Mouse (Mus musculus): Measurements from ENCODE around the gene Osm. TPM values are rescaled to one million over a fixed set of nuclear protein-coding genes. Genes with fewer than 3 reads are reported as not detected.

The Osm gene
- polyA plus RNA-seq, 1 experiment, result not detected

DNA sequence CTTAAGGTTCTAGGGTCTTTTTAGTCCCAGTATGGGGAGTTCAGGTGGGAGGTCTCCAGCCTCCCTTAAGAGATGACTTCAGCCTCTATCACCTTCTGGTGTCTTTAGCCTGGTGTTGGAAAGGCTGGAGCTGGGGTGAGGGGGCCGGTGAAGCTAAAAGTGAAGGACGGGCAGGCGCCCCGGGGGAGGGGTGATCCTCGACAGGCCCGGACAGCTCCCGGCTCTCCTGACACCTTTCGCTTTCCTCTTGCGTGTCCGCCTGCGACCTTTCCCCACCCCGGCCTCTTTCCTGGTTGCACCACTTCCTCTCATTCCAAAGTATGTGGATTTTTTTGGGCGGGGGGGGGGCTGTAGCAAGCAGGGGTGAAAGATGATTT, 31.0 kb downstream of the Osm start:
- no peak for TF ChIP-seq CTCF (IDR thresholded peaks at IDR 0.05; ENCODE audit: insufficient read depth, low read depth, low read length)
- TF ChIP-seq POLR2A (IDR thresholded peaks at IDR 0.05; ENCODE audit: insufficient read depth, low read depth, low read length), result no peak
- 35% methylated on average over 13 of the region's 13 CpGs for WGBS
- no peak overlapping the region for H3K27ac ChIP-seq (ENCODE audit: insufficient read depth, low read depth, low read length)
- H3K4me1 ChIP-seq (ENCODE audit: control insufficient read depth, insufficient read depth, low read length), result peaks cover 21% of the 10 kb centered on the region
- H3K4me3 ChIP-seq (ENCODE audit: insufficient read depth, low read depth, low read length), result no peak overlapping the region

DNA sequence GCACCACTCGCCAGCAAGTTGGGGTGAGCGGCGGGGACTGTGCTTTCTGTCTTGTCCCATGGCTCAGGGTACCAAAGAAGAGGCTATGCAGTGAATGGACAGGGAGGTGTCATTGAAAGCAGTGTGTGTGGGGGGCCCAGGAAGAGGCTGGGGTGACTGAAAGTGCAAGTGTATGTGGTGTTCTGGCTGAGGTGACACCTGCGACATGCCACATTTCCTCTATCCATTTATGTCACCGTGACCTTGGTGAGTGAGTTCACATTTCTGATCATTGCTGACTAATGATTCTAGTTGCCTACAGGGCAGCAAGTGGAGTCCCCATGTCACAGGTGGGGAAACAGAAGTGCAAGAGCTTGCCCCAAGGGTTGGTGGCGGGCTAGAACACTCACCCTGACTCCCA, 32.3 kb downstream of the Osm start:
- no peak for TF ChIP-seq POLR2A (IDR thresholded peaks at IDR 0.05; ENCODE audit: insufficient read depth, low read depth, low read length)
- 92% methylated on average over 6 of the region's 6 CpGs for WGBS
- peaks cover 17% of the 10 kb centered on the region for H3K4me1 ChIP-seq (ENCODE audit: control insufficient read depth, insufficient read depth, low read length)
- no peak overlapping the region for H3K4me3 ChIP-seq (ENCODE audit: insufficient read depth, low read depth, low read length)
- H3K27ac ChIP-seq (ENCODE audit: insufficient read depth, low read depth, low read length), result no peak overlapping the region

DNA sequence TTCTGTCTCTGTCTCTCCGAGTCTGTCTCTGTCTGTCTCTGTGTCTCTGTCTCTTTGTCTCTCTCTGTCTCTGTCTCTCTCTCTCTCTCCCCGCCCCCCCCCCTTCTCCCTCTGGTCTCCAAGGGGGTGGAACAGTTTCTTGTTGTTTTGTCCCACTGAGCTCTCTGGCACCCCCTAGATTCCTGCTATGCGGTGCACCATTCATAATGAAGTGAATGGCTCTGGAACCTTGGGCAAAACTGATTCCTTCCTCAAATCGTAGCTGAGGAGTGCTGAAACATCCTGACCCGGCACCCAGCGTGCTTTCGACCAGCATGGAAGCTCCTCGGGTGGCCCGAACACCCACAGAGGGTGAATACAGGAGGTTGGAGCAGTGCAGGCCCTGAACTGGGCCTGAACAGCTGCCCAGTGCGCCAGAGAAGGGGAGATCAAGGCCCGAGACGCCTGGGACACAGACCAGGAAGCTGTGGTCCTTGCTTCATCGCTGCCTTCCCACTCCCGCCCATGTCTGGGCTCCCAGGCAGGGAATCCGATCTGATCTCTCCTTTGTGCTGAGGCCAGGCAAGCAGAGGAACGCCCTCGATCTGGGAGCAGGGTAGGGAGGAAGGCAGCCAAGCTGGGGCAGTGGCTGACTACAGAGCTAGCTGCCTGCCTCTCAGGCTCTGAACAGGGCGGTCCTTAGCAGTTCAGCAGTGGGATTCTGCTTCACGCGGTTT, 34.7 kb downstream of the Osm start:
- H3K27ac ChIP-seq (ENCODE audit: insufficient read depth, low read depth, low read length), result no peak overlapping the region
- no peak overlapping the region for H3K4me3 ChIP-seq (ENCODE audit: insufficient read depth, low read depth, low read length)
- 36% methylated on average over 20 of the region's 20 CpGs for WGBS
- H3K4me1 ChIP-seq (ENCODE audit: control insufficient read depth, insufficient read depth, low read length), result peaks cover 14% of the 10 kb centered on the region
- TF ChIP-seq POLR2A (IDR thresholded peaks at IDR 0.05; ENCODE audit: insufficient read depth, low read depth, low read length) (no peak), CTCF (IDR thresholded peaks at IDR 0.05; ENCODE audit: insufficient read depth, low read depth, low read length) (peak; percentile 2; the same call in 1 of the 2 replicates)

DNA sequence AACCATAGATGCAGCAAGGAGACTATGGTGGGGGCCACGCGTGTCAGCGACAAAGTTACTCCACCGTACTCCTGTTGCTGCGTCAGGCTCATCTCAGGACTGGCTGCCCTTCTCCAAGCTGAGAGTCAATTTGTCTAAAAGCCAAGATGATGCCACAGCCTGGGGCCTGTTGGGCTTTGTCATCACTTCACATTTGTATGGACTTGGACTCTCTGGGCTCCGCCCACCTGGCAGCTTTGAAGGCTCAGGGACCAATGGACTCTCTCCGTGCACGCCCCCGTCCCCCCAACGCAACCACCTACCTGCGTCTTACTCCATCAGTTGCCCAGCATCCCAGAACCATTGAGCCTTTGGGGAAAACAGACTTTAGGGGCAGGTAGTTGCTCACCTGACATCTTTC, 35.3 kb downstream of the Osm start:
- TF ChIP-seq POLR2A (IDR thresholded peaks at IDR 0.05; ENCODE audit: insufficient read depth, low read depth, low read length) (no peak), CTCF (IDR thresholded peaks at IDR 0.05; ENCODE audit: insufficient read depth, low read depth, low read length) (no peak)
- Histone ChIP-seq H3K4me1 (ENCODE audit: control insufficient read depth, insufficient read depth, low read length) (peaks cover 11% of the 10 kb centered on the region), H3K4me3 (ENCODE audit: insufficient read depth, low read depth, low read length) (no peak overlapping the region), H3K27ac (ENCODE audit: insufficient read depth, low read depth, low read length) (no peak overlapping the region)
- 79% methylated on average over 11 of the region's 11 CpGs for WGBS

DNA sequence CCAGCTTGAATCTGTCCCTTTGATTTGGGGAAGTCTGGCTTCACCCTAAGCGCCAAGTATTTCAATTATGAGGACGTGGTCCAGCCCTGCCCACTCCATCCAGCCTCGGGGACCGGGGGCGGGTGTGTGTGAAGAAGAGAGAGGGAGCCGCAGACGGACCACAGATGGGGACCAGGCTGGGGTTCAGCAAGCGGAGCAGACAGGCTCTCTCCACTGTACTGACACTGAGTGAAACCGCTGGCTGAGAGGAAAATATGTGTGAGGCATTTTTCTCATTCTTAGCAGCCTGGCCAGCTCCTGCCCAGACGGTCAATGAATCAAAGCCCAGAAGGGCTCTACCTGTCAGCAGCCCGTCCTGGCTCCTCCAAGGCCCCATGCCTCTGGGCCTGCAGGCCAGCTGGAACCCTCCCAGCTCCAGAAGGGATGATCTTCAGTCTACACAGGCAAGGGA, 40.2 kb downstream of the Osm start:
- Histone ChIP-seq H3K27ac (ENCODE audit: insufficient read depth, low read depth, low read length) (no peak overlapping the region), H3K4me3 (ENCODE audit: insufficient read depth, low read depth, low read length) (no peak overlapping the region), H3K4me1 (ENCODE audit: control insufficient read depth, insufficient read depth, low read length) (peaks cover under 1% of the 10 kb centered on the region)
- 72% methylated on average over 11 of the region's 11 CpGs for WGBS
- no peak for TF ChIP-seq POLR2A (IDR thresholded peaks at IDR 0.05; ENCODE audit: insufficient read depth, low read depth, low read length)
- no peak for TF ChIP-seq CTCF (IDR thresholded peaks at IDR 0.05; ENCODE audit: insufficient read depth, low read depth, low read length)

DNA sequence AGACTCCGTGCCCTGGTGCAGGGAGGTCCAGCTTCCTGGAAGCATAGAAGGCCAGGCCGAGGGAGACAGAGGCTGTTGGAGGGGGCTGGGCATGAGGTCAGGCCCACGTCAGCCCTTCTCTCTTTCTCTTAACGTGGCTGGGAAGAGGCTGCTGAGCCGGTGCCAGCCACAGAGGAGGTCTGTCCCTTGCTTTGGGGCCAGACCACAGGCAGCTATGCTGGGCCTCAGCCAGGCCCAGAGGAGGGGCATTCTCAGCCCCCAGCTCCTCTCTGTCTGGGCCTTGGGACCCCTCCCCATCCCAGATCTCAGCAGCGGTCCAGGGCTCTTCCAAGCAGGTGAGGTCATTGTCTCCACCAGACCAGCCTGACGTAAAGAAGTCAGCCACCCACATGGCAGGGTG, 43.7 kb downstream of the Osm start:
- Histone ChIP-seq H3K27ac (ENCODE audit: insufficient read depth, low read depth, low read length) (no peak overlapping the region), H3K4me3 (ENCODE audit: insufficient read depth, low read depth, low read length) (no peak overlapping the region), H3K4me1 (ENCODE audit: control insufficient read depth, insufficient read depth, low read length) (no peaks in the 10 kb centered on the region)
- no peak for TF ChIP-seq POLR2A (IDR thresholded peaks at IDR 0.05; ENCODE audit: insufficient read depth, low read depth, low read length)
- TF ChIP-seq CTCF (IDR thresholded peaks at IDR 0.05; ENCODE audit: insufficient read depth, low read depth, low read length), result no peak
- WGBS, result 72% methylated on average over 7 of the region's 7 CpGs

DNA sequence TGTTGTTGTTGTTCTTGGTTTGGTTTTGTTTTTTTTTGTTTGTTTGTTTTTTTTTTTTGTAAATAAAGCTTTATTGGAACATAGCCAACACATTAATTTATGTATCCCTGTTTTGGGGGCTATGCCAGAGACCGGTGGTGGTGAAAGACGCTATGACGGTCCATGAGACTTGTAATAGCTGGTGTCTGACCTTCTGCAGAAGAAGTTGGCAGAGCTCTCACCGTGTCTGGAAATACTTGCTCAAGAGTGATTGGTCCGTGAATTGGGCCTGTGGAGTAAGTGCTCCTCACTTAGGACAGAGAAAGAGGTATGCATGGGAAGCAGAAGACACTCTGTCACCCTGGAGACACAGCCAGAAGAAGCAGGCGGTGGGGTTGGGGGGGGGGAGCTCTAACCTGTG, 45.6 kb downstream of the Osm start:
- TF ChIP-seq CTCF (IDR thresholded peaks at IDR 0.05; ENCODE audit: insufficient read depth, low read depth, low read length) (no peak), POLR2A (IDR thresholded peaks at IDR 0.05; ENCODE audit: insufficient read depth, low read depth, low read length) (no peak)
- 82% methylated on average over 6 of the region's 6 CpGs for WGBS
- Histone ChIP-seq H3K4me3 (ENCODE audit: insufficient read depth, low read depth, low read length) (no peak overlapping the region), H3K4me1 (ENCODE audit: control insufficient read depth, insufficient read depth, low read length) (no peaks in the 10 kb centered on the region), H3K27ac (ENCODE audit: insufficient read depth, low read depth, low read length) (no peak overlapping the region)

DNA sequence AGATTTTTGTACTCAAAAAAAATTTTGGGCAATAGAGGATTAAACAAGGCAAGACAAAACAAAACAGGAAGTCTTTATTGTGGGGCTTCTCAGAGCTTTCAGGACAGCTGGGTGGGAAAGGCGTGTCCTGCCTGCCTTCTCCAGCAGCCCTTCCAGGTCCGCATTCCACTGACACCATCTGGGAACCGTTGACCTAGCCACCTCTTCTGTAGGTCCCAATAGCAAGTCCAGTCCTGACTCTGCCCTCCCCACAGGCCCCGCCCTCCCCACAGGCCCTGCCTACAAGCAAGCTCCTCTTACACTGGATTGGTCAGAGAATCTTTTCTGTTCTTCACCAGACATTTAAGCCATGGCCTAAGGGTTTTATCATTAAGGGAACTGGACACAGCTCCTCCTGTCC, 47.4 kb downstream of the Osm start:
- H3K4me3 ChIP-seq (ENCODE audit: insufficient read depth, low read depth, low read length), result no peak overlapping the region
- H3K27ac ChIP-seq (ENCODE audit: insufficient read depth, low read depth, low read length), result no peak overlapping the region
- H3K4me1 ChIP-seq (ENCODE audit: control insufficient read depth, insufficient read depth, low read length), result no peaks in the 10 kb centered on the region
- WGBS, result 72% methylated on average over 4 of the region's 4 CpGs
- no peak for TF ChIP-seq CTCF (IDR thresholded peaks at IDR 0.05; ENCODE audit: insufficient read depth, low read depth, low read length)
- TF ChIP-seq POLR2A (IDR thresholded peaks at IDR 0.05; ENCODE audit: insufficient read depth, low read depth, low read length), result no peak

DNA sequence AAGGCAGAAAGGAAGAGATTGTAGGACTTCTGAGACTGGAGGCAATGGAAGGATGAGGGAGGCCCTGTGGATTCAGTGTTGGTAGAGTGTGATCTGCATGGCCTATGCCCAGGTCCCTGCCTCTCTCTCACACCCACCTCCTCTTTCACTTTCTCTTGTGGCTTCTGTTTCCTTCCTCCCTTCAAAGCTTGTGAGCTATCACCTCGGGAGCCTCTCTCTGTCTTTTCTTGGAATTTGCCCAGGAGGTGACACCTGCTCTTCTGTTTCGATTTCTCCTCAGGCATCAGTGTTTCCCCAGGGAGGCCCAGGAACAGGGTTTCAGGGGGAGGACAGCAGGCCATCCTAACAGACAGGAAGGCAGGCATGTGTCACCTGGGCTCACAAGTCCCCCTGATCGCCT, 53.1 kb downstream of the Osm start:
- Histone ChIP-seq H3K27ac (ENCODE audit: insufficient read depth, low read depth, low read length) (no peak overlapping the region), H3K4me1 (ENCODE audit: control insufficient read depth, insufficient read depth, low read length) (peaks cover 11% of the 10 kb centered on the region), H3K4me3 (ENCODE audit: insufficient read depth, low read depth, low read length) (no peak overlapping the region)
- no peak for TF ChIP-seq POLR2A (IDR thresholded peaks at IDR 0.05; ENCODE audit: insufficient read depth, low read depth, low read length)
- no peak for TF ChIP-seq CTCF (IDR thresholded peaks at IDR 0.05; ENCODE audit: insufficient read depth, low read depth, low read length)
- WGBS, result 80% methylated on average over 3 of the region's 3 CpGs

Other genes with a start within 250 kb of the Osm start
- not detected in 2 replicates for gene Sec14l4, start 205.0 kb upstream of the Osm start, polyA plus RNA-seq (2012; ENCODE audit: insufficient read depth, insufficient read length, low replicate concordance, missing spikeins)
- not detected in 2 replicates for gene Sec14l3, start 171.6 kb upstream of the Osm start, polyA plus RNA-seq (2012; ENCODE audit: insufficient read depth, insufficient read length, low replicate concordance, missing spikeins)
- not detected in 2 replicates for gene Mtfp1, start 141.0 kb upstream of the Osm start, polyA plus RNA-seq (2012; ENCODE audit: insufficient read depth, insufficient read length, low replicate concordance, missing spikeins)
- not detected in 2 replicates for gene Sec14l2, start 113.0 kb upstream of the Osm start, polyA plus RNA-seq (2012; ENCODE audit: insufficient read depth, insufficient read length, low replicate concordance, missing spikeins)
- gene Rnf215, start 101.2 kb upstream of the Osm start, polyA plus RNA-seq (2012; ENCODE audit: insufficient read depth, insufficient read length, low replicate concordance, missing spikeins), result not detected in 2 replicates
- gene Ccdc157, start 76.1 kb upstream of the Osm start, polyA plus RNA-seq (2012; ENCODE audit: insufficient read depth, insufficient read length, low replicate concordance, missing spikeins), result not detected in 2 replicates
- gene Sf3a1, start 76.1 kb upstream of the Osm start, polyA plus RNA-seq (2012; ENCODE audit: insufficient read depth, insufficient read length, low replicate concordance, missing spikeins), result 165 TPM in 1 of 2 replicates, not detected in the other
- gene Tbc1d10a, start 49.6 kb upstream of the Osm start, polyA plus RNA-seq (2012; ENCODE audit: insufficient read depth, insufficient read length, low replicate concordance, missing spikeins), result not detected in 2 replicates
- gene Castor1, start 18.2 kb upstream of the Osm start, polyA plus RNA-seq (2012; ENCODE audit: insufficient read depth, insufficient read length, low replicate concordance, missing spikeins), result not detected in 2 replicates
- gene Lif, start 21.1 kb downstream of the Osm start, polyA plus RNA-seq (2012; ENCODE audit: insufficient read depth, insufficient read length, low replicate concordance, missing spikeins), result not detected in 2 replicates
- not detected in 2 replicates for gene Hormad2, start 204.7 kb downstream of the Osm start, polyA plus RNA-seq (2012; ENCODE audit: insufficient read depth, insufficient read length, low replicate concordance, missing spikeins)